Mouse (Mus musculus) embryo, embryonic 11.5 days (tissue): ENCODE measurements around the gene Gm37240.

Experiments used
- DNase-seq: peaks from one replicate; pipeline ENCODE4 v3.0.0-alpha.2; 2012; ENCODE audit warnings: low read depth, low spot score

The Gm37240 gene

DNA sequence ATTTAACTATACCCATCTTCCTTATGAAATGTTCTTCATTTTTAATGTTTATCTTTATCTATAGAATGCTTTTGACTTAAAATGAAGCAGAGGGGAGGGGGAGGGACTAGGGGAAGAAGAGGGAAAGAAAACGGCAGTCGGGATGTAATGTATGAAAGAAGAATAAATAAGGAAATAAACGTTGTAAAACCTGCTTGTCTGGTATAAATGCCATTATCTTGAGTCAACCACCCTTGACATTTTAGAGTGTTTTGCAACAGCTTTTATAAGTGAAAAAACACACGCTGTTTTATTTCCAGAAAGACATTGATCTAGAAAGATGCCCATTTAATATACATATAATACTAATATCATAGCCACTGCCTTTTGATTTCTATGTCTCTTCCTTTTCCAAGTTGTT, 469.7 kb downstream of the Gm37240 start:
- DNase-seq, result no peak

DNA sequence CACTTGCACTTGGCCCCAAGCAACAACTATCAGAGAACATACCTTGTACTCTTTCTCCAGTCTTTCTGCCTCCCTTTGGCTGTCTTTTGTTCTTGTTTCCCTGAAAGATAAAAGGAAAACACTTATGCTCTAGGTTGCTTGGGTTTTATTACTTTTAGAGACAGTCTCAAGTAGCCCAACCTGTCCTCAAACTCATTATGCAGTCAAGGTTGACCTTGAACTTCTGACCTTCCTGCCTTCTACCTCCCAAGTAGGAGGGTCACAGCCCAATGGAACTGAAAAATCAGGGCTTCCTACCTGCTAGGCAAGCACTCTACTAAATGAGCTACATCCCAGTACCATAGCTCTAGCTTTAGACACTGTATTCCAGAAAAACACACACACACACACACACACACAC, 488.5 kb downstream of the Gm37240 start:
- DNase-seq, result no peak

DNA sequence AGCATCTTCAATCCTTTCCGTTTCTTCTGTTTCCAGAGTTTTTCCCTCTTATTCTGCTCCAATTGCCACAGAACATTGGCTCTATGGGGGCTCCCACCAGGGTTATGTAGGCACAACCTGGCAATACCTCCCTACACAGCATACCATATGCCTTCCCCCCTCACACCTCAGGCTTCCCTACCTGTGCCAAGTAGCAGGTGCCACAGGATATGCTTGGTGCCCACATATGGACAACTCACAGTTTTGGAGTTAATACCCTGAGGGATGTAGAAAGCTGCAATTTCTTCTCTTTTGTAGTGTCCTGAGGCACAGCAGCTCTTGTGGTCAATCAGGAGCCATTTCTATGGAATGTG, 488.9 kb downstream of the Gm37240 start:
- DNase-seq, result no peak

DNA sequence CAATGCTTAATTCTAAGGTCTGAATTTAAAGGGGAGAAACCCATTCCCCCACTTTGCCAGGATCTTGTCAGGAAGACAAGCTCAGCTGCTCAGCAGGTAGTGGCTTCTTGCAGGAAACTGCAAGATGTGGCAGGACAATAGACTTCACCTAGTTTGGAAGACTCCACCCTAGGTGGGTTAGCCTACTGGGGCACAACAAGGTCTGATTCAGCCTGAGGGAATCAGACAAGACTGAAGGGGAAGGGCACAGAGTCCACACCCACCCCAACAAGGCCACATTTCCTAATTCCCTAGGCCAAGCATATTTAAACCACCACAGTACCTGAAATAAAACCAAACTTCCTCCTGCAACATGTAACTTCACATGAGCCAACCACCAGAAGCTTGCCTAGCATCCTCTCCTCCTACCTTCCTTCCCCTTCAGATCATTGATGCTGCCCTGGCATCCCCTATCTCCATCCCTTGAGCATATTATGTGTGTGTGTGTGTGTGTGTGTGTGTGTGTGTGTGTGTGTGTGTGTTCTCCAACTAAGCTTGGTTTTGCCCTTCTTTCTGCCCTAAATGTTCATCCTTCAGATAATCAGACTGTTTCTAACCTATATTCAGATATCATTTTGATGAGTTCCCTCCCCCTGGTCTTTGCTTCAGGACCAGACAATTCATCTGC, 489.4 kb downstream of the Gm37240 start:
- DNase-seq, result no peak

DNA sequence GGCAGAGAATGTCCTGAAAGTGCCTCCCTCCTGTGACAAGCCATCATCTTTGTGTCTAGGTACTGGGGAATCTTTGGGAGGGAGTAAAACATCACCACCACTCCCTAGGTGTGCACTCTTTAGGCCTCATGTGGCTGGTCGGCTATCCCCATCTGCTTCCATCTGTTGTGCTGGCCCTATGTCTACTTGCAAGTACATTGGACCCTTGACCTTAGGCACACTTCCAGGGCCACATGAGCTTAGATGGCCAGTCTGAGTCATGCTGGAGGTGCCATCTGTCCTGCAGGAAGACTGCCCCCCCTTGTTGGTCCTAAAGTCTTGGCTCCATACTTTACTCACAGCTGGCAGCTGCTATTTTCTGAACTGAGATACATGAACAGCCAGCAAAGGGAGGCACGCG, 493.9 kb downstream of the Gm37240 start:
- DNase-seq, result no peak

DNA sequence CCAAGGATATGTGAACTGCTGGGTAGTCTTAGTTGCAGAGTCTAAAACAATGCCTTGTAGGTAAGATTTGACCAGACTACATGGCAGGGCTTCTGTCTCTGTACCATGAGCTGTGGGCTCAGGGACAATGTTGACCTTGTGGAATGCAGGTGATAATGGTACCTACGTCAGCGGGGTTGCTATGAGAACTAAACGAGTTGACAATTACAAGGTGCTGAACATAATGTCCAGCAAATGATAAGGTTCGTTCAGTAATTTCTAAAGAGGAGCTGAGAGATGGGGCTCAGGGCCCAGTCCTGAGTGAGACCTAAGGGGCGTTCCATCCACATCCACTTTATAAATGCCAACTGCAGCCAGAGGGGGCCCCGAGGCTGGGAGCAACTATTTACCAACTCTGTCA, 495.6 kb downstream of the Gm37240 start:
- DNase-seq, result no peak

DNA sequence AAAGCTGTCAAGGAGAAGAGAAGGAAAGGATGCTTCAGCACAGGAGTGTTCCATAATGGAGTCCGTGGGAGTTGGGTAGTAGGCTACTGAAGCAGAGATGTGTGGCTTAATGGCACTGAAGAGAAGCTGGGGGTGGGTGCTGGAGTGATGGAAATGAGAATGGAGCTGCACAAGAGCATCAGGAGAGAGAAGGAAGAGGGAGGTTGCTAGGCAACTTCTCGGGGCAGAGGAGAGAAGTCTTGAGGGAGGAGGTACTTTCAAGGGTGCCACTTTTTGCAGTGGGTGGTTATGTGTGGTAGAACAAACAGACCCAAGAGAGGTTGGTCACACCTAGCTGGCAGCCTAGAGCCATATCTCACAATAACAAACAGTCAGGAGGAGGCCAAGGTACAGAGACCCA, 496.2 kb downstream of the Gm37240 start:
- no peak for DNase-seq

DNA sequence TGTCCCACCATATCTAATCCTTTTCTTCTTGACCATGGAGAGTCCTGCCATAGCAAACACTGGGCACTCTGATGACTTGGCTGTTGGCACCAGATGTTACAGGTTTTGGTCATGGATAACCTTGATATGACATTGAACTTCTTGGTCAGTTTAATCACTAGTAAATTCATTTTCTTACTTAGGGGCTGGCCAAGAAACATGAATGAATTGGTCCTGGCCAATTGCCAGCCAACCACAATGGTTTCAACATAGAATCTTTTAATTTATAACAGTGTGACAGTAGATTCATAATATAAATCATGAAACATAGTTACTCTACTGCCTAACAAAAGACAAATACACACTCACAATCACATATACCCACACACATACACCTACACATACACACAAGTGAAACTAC, 501.9 kb downstream of the Gm37240 start:
- no peak for DNase-seq

DNA sequence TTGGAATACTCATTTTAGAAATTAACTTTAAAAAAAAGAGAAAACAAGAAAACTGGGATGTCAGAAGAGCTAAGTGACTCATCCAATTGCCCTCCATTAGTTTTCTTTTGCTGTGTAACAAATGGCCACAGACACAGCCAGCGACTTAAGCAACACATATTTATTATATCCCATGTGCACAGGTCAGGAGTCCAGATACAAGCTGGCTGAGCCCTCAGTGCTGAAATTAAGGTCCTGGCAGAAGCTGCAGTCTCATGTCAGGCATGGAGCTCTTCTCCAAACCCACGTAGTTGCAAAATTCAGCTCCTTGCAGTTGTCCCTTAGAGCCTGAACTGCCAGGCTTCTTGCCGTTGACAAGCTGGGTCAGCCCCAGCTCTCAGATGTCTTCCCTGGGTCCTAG, 504.0 kb downstream of the Gm37240 start:
- DNase-seq, result no peak

DNA sequence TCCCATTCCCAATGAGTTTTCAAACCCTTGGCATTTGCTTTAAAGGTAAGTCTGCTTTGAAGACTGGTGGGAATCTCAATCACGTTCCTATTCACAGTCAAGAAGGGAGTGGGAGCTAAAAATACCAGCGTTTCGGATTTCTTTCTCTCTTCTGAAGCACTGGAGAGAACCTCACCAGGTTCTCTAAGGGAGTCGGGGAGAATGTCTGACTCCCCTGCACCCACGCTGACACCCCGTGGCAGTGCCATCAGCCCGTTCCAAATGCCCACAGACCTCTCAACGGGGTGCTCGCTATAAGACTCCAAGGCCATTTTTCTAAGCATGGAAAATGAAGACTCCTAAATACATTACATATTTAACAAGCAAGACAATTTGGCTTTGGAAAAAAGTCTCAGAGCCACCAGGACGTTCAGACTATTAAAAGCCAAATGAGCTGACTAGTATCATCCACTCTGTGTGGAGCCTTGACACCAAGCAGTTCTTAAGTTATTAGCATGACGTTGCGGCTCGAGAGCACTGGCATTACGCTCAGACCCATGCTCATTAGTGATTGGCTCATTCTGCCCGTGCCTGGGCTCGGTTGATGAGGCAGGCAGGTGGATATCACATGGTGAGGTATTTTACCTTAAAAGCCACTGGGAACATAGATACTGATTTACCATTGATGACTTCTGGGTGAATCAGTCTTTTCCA, 508.5 kb downstream of the Gm37240 start:
- DNase-seq, result no peak

DNA sequence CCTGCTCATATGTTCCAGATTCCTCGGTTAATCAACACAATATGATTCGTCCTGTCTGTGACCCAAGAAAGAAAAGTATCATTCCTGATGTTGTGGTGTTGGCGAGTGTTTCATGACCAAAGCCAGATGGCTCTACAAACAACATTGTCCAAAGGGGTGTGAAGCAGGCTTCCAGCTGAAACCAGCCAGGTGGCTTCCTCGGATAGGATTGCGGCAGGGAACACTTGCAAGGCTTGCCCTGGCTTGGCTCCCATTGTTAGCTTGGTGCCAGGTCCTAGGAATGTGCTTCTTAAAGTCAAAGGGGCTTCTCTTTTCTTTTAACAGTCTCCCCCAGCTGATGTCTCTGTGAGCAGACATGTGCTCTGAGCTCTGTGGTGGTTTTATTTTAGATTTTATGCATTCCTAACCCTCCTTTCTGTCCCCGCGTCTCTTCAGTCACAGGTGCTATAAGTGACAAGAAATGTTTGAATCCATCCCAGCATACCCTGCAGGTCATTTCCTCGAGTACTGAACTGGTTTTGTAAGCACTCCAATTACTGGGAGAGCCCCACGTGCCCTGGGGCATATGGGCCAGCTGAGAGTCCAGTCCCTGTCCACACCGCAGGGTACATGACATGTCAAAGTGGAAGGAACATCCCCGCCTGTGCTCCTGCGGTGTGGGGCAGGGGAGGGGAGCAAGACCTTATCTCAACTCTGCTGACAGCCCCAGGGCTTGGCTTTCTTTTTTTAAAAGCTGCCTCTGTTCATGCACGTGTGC, 509.2 kb downstream of the Gm37240 start:
- DNase-seq, result no peak

DNA sequence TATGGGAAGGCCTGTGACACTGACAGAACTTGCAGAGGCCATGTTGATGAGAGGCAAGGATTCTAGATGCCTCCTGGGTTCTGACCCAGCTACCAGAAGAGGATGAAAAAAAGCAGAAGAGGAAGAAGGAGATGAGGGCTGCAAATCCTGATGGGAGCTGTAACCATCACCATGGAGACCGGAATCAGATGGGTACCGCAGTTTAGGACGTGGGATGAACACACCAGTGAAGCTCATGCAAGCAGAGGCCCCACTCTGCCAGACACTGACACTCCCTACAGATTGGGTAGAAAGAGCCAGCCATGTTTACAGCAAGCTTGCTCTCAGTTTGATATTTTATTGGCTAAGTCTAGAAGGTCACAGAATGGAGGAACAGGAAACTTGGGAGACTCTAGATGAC, 509.8 kb downstream of the Gm37240 start:
- DNase-seq, result no peak

DNA sequence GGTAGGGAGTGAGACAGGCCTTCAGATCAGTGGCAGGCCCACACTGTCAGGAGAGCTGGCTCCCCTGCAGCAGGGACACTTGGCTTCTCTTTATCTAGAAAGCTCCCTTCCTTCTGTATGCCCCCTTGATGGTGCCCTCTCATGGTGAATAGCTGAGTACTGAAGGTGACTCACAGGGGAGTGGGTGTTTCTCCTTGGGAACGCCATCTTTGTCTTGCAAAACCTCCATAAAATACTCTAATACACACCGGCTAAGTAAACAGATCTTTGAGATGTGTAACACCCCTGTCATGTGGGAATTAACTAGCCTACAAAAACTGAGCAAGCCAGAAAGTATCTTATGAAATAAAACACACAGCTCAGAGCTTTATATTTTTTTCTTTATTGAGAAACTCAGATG, 510.8 kb downstream of the Gm37240 start:
- DNase-seq, result no peak

DNA sequence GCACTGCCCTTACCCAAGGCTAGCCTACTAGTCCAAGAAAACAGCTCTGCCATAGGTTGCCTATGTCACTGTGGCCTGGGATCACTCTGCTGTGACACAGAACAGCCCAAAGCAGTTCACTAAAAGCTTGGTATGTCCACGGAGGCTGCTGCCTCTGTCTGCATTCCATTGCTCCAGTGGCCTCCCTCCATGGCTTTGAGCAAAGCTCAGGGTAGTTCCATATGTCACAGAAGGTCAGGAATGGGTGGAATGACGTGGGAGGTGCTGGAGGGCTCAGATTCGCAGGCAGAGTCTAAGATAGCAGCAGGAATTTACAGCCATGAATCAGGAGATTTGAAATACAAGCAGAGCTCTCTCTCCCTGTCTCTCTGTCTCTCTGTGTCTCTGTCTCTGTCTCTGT, 514.3 kb downstream of the Gm37240 start:
- DNase-seq, result peak; percentile 8

DNA sequence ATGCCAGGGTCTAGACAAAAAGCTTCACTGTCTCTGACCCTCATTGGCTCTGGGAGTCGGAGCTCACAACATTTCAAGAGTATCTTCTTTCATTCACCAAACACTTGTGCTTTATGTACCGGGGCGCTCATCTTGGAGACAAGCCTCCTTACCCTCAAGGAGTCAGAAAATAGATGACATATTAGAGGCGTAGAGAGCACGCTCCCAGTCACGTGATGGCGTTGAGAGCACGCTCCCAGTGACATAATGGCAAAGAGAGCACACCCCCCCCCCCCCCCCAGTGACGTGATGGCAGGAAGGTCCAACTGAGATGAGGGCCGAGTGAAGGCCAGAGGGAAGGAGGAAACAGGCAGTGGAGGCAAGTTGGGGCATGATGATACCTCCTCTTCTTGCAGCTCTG, 517.5 kb downstream of the Gm37240 start:
- no peak for DNase-seq

DNA sequence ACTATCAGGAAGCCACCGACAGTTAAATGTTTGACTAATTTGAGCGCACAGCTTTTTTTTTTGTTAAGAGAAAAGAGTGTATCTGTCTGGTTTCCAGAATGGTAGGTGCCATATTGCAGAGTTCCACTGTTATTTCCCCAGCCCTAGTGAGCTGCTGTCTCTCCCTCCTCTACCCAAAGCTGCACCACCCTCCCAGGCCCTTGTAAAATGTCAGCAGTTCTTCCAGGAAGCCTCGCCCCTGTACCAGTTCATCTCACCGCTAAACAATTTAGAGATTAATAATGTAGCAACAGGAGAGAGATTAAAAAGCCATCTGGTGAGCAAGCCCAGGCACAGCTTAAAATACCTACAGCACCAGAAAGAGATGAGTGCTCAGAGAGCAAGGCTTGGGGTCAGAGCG, 518.2 kb downstream of the Gm37240 start:
- no peak for DNase-seq

DNA sequence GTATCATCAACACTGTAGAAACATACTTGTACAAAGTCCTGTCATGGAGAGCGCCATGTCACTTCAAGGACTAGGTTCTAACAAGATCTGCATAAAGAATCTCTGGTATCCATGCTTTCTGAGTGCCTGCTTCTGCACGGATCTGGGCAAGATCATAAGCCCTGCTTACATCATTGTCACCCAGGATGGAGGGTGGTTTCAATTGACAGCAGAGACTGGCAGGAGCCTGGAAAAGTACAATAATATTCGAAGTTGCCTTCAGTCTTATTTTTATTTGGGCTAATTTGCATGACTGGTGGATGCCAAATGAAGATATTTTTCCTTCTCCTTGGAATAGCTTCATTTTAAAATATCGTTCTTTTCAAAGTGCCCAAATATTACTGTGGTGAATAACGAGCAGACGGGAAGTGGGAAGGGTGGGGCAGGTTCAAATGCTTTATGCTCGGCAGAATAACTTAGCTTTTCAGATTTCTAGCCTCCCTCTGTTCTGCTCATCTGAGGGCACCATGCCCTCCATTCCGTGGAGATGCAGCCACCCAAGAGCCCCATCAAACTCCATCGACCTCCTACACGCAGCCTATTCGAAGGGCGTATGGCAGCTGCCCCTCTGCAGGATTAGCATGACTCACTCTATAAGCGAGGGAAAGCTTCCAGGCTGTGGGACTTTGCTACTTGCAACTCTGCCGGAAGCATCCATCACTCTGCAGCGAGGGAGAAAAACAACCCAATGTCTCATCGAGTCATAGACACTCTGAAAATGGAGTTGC, 518.8 kb downstream of the Gm37240 start:
- DNase-seq, result no peak

DNA sequence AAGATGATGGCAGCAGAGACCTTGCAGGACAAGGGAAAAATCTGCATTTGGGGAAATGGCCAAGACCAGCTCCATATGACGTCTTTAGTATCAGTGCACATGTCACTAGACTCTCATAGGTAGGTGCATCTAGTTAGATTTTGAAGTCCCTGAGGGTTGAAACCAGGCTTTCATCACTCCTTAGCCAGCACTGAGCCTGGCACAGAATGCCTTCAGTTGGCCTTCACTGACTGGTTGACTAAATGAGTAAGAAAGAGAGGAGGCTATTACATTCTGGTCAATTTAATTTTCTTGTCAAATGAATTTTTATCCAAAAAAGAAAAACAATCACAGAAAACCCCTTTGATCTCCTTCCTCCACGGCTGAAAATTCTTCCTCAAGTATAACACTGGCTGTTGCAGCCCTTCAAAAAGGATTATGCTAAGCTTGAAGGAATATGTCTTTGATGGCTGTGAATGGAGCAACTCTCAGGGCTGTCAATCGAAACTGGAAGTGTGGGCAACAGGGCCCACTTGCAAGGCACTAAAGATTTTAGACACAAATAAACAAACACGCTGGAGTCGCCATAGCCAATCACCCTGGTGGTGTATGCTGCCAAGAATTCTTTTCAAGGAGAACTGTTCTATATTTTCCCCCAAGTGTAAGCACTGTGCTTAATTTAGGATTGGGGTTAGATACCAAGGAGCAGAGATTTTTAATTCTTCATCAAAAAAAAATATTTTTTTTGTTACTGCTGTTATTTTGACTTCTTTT, 522.6 kb downstream of the Gm37240 start:
- no peak for DNase-seq

DNA sequence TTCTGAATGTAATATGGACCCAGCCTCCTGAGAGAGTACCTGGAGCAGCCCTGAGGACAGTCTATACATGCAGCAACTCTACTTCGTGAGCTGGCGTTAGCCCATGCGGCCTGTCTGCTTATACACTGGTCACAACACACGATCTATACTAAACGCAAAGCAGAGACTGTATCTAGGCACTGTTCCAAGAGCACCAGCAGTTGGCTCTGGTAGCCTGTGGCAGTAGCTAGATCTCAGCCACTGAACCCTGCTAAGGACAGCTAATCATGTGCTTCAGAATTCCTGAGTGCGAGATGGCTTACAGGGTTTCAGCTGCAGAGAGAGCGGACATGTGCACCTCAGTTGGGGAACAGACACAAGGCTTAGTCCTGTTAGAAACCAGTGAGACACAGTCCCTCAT, 524.4 kb downstream of the Gm37240 start:
- no peak for DNase-seq

DNA sequence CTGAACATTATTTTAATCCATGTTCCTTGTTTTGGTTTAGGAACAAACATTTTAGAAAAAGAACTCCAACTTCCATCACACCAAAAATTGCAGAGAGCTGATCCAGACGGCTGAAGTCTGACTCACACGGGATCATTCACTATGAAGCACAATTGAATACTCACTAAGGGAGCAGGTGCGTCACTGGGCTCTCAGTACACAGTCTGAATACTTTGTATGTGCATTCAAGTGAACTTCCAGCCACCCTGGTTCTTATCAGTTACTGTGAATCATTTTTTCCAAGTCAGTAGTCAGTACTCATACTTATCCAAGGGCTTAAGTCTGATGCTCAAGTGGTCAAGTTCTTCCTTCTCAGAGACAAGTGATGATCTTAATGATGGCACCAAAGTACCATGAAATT, 530.9 kb downstream of the Gm37240 start:
- no peak for DNase-seq

DNA sequence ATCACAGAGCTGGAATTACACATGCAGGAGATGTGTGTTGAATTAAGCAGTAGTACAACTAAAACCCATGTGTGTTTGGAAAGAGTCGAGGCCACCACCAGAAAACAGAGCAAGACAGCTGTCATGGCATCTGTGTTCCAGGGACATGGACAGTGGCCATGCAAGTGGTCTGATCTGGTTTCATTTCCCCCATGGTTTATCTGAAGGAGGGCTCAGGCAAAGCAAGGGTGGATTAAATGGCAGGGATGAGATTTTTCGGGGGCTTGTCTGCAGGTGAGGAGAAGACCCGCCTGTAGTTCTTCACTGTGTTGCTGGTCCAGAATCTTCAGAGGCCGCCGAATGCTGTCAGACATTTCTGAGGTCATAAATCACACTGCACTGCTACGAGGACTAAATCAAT, 539.3 kb downstream of the Gm37240 start:
- no peak for DNase-seq
